Mouse (Mus musculus) stomach, embryonic 15.5 days (tissue): Measurements from ENCODE around the gene Zgrf1. TPM values are rescaled to one million over a fixed set of nuclear protein-coding genes. Genes with fewer than 3 reads are reported as not detected.

ENCODE experiments used
- ATAC-seq: fragments of 200-750 bp; cut with Nextera tagmentation; 2 replicates; pipeline ENCODE4 v1.8.0; 2017; ENCODE audit warnings: low read depth, moderate number of reproducible peaks, moderate TSS enrichment; ENCODE audit not compliant: insufficient read depth, low FRiP score
- H3K27ac ChIP-seq: fragments of 300-500 bp; sonication (generic); 2 replicates; pipeline ENCODE4 v1.5.1; 2015; ENCODE audit warnings: mild to moderate bottlenecking, inconsistent platforms
- H3K27me3 ChIP-seq: fragments of 300-500 bp; sonication (generic); replicated peaks from 2 replicates; pipeline ENCODE4 v1.6.1; 2015; ENCODE audit warnings: inconsistent platforms
- H3K36me3 ChIP-seq: fragments of 300-500 bp; sonication (generic); 2 replicates; pipeline ENCODE4 v1.6.1; 2015; ENCODE audit warnings: inconsistent platforms
- H3K4me1 ChIP-seq: fragments of 300-500 bp; sonication (generic); 2 replicates; pipeline ENCODE4 v1.6.1; 2015; ENCODE audit warnings: inconsistent platforms
- H3K4me2 ChIP-seq: fragments of 300-500 bp; sonication (generic); 2 replicates; pipeline ENCODE4 v1.6.1; 2015; ENCODE audit warnings: mild to moderate bottlenecking, inconsistent platforms
- H3K4me3 ChIP-seq: fragments of 300-500 bp; sonication (generic); replicated peaks from 2 replicates; pipeline ENCODE4 v1.5.1; 2015; ENCODE audit warnings: inconsistent platforms
- H3K9ac ChIP-seq: fragments of 300-500 bp; sonication (generic); 2 replicates; pipeline ENCODE4 v1.6.1; 2015; ENCODE audit warnings: inconsistent platforms
- H3K9me3 ChIP-seq: fragments of 300-500 bp; sonication (generic); 2 replicates; pipeline ENCODE4 v1.6.1; 2016; ENCODE audit warnings: inconsistent platforms
- WGBS: fragments of 180-500 bp; shearing (Covaris S2); methylation state at CpG from one replicate; pipeline ENCODE4 v1.1.7; 2015; 5-methylcytosine and 5-hydroxymethylcytosine counted together
- polyA plus RNA-seq: library from polyadenylated mRNA; unstranded; fragments of >200 nt; fragmentation: Nextera tagmentation; extraction: Ambion mirVana; gene quantifications from 2 replicates; pipeline ENCODE4 v1.2.1, GENCODE M21; 2015

Zgrf1 gene
- polyA plus RNA-seq = 7.2 and 8.1 TPM in 2 replicates

DNA sequence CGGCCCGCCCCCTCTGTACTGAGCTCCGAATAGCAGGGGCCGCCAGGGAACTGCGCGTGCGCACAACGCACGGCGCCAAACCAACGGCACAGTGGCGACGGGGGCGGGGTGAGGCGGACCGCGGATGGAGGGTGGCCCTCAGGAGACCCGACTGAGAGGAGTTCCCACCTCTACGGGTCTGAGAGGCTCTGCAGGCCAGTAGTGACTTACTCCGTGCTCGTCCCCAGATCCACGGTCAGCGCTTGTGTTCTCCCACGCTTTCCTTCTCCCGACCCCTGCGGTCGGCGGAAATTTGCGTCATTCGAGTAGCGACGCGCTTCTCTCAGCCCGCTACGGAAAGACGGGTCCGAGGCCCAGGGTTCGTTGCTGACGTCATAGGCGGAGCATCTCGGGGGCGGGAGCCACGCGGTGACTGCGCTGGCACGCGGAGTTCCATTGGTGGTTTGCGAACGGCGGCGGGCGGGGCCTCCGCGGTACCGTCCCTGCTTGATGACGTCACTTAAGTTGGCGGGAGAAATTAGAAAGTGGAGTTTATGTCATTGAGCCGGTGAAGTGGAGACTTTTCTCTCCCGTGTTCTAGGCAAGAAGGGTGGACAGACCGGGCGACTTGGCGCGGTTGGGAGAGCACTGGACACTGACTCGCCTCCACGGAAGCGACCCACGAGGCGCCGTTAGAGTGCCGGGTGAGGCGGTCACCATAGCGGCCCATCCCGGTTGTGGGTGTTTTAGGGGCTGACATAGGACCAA is at the start of gene Zgrf1, which contains the start of gene Larp7:
Gene Zgrf1, plus strand, starts transcription at position 517 of the 747 bp plus-strand sequence.
Gene Larp7, minus strand, starts transcription at position 377 of the 747 bp plus-strand sequence.
- Histone ChIP-seq H3K9me3 (no peaks in the 10 kb centered on the region), H3K4me2 (peak within 1 kb of the TSS; percentile 73), H3K9ac (peak within 1 kb of the TSS; percentile 61), H3K36me3 (peaks cover 5% of the 10 kb centered on the region; the same call in 1 of the 2 replicates), H3K27me3 (no peaks in the 10 kb centered on the region), H3K27ac (peak within 1 kb of the TSS; percentile 97), H3K4me3 (peak within 1 kb of the TSS; percentile 73), H3K4me1 (peaks cover 7% of the 10 kb centered on the region)
- under 1% methylated on average over 71 of the region's 73 CpGs for WGBS
- peak; percentile 99 for ATAC-seq

- Histone ChIP-seq H3K27ac (no peak overlapping the region), H3K4me1 (no peaks in the 10 kb centered on the region), H3K36me3 (no peaks in the 10 kb centered on the region), H3K4me3 (no peak overlapping the region), H3K4me2 (no peak overlapping the region), H3K27me3 (no peaks in the 10 kb centered on the region), H3K9ac (no peak overlapping the region), H3K9me3 (no peaks in the 10 kb centered on the region)
- ATAC-seq = no peak
- WGBS = 67% methylated on average over 15 of the region's 15 CpGs
Measured at GRCm38 (mm10) chr3:127507878-127508783, 45.2 kb upstream of the Zgrf1 start.

- no peaks in the 10 kb centered on the region for H3K9me3 ChIP-seq
- H3K36me3 ChIP-seq = no peaks in the 10 kb centered on the region
- H3K9ac ChIP-seq = no peak overlapping the region
- no peaks in the 10 kb centered on the region for H3K4me1 ChIP-seq
- H3K4me2 ChIP-seq = no peak overlapping the region
- H3K27ac ChIP-seq = no peak overlapping the region
- no peak overlapping the region for H3K4me3 ChIP-seq
- WGBS = 83% methylated on average over 12 of the region's 12 CpGs
- H3K27me3 ChIP-seq = no peaks in the 10 kb centered on the region
- no peak for ATAC-seq
Measured at GRCm38 (mm10) chr3:127511786-127512746, 41.2 kb upstream of the Zgrf1 start.

DNA sequence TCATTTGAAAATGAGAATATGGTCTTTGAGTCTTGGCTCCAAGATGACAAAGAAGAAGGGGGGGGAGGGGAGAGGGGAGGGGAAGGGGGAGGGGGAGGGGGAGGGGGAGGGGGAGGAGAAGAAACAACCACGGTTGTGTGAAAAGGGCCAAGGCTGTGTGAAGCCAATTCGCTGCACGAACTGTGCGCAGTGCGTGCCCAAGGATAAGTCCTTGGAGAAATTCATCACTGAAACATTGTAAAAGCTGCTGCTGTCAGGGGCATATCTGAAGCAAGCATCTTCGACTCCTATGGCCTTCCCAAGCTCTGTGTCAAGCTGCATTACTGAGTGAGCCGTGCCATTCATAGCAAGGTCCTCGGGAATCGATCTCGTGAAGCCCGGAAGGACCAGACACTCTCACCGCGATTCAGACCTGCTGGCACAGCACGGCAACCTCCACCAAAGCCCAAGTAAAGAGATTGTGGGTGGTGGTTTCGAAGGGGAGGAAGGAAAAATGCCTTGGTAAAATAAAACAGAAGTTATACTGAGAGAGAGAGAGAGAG is 40.4 kb upstream of the Zgrf1 start:
- Histone ChIP-seq H3K27me3 (no peaks in the 10 kb centered on the region), H3K27ac (no peak overlapping the region), H3K36me3 (no peaks in the 10 kb centered on the region), H3K4me3 (no peak overlapping the region), H3K9ac (no peak overlapping the region), H3K4me1 (no peaks in the 10 kb centered on the region), H3K9me3 (no peaks in the 10 kb centered on the region), H3K4me2 (no peak overlapping the region)
- no peak for ATAC-seq
- 76% methylated on average over 15 of the region's 15 CpGs for WGBS

GRCm38 (mm10) chr3:127513699-127514098 is 39.6 kb upstream of the Zgrf1 start:
- H3K27ac ChIP-seq = no peak overlapping the region
- no peaks in the 10 kb centered on the region for H3K36me3 ChIP-seq
- H3K9ac ChIP-seq = no peak overlapping the region
- no peak overlapping the region for H3K4me2 ChIP-seq
- H3K4me1 ChIP-seq = no peaks in the 10 kb centered on the region
- WGBS = 76% methylated on average over 2 of the region's 2 CpGs
- H3K9me3 ChIP-seq = no peaks in the 10 kb centered on the region
- H3K4me3 ChIP-seq = no peak overlapping the region
- ATAC-seq = no peak
- H3K27me3 ChIP-seq = no peaks in the 10 kb centered on the region

DNA sequence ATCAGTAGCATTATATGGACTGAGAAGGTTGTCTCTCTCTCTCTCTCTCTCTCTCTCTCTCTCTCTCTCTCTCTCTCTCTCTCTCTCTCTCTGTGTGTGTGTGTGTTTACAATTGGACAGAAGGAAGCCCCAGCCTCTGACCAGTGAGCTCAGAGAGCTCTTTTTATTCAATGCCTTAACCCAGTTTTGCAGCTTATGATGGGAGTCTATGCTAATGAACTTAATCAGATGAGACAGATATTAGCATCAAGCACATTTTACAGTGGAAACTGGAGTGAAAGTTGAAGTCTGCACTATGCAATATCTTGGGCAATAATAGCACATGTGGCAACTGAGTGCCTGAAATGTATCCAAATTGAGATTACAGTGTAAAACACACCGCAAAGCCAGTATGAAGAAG is 38.0 kb upstream of the Zgrf1 start:
- Histone ChIP-seq H3K36me3 (no peaks in the 10 kb centered on the region), H3K9ac (no peak overlapping the region), H3K4me2 (no peak overlapping the region), H3K9me3 (no peaks in the 10 kb centered on the region), H3K4me1 (no peaks in the 10 kb centered on the region), H3K27ac (no peak overlapping the region), H3K27me3 (no peaks in the 10 kb centered on the region), H3K4me3 (no peak overlapping the region)
- WGBS = 83% methylated on average over 1 of the region's 1 CpGs
- no peak for ATAC-seq

DNA sequence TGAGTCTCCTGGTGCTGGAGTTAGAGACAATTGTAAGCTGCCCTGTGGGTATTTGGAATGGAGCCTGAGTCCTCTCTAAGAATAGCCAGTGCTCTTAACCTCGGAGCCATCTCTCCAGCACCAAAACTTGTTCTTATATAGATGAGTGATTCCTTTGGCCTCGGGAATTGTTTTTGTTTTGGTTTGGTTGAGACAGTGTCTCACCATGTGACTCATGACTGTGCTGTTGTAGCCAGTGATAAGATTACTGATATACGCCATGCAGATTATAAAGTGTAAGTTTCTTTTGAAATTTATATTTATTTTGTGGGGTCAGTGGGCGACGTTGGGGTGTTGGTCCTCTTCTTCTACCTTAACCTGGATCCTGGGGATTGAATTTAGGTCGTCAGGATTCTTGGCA is 33.0 kb upstream of the Zgrf1 start:
- no peak overlapping the region for H3K4me3 ChIP-seq
- H3K27ac ChIP-seq = no peak overlapping the region
- ATAC-seq = no peak
- H3K9ac ChIP-seq = no peak overlapping the region
- no peaks in the 10 kb centered on the region for H3K4me1 ChIP-seq
- H3K36me3 ChIP-seq = no peaks in the 10 kb centered on the region
- 83% methylated on average over 6 of the region's 6 CpGs for WGBS
- no peaks in the 10 kb centered on the region for H3K27me3 ChIP-seq
- H3K9me3 ChIP-seq = no peaks in the 10 kb centered on the region
- H3K4me2 ChIP-seq = no peak overlapping the region

- ATAC-seq = no peak
- WGBS = 41% methylated on average over 10 of the region's 10 CpGs
- Histone ChIP-seq H3K4me1 (no peaks in the 10 kb centered on the region), H3K9me3 (no peaks in the 10 kb centered on the region), H3K36me3 (no peaks in the 10 kb centered on the region), H3K9ac (no peak overlapping the region), H3K27me3 (no peaks in the 10 kb centered on the region), H3K27ac (no peak overlapping the region), H3K4me3 (no peak overlapping the region), H3K4me2 (no peak overlapping the region)
Measured at GRCm38 (mm10) chr3:127521156-127521555, 32.1 kb upstream of the Zgrf1 start.

- no peaks in the 10 kb centered on the region for H3K4me1 ChIP-seq
- no peak for ATAC-seq
- H3K9me3 ChIP-seq = no peaks in the 10 kb centered on the region
- H3K4me3 ChIP-seq = no peak overlapping the region
- no peak overlapping the region for H3K9ac ChIP-seq
- WGBS = 67% methylated on average over 8 of the region's 8 CpGs
- H3K36me3 ChIP-seq = no peaks in the 10 kb centered on the region
- no peak overlapping the region for H3K4me2 ChIP-seq
- no peaks in the 10 kb centered on the region for H3K27me3 ChIP-seq
- no peak overlapping the region for H3K27ac ChIP-seq
Measured at GRCm38 (mm10) chr3:127525188-127525819, 28.0 kb upstream of the Zgrf1 start.

GRCm38 (mm10) chr3:127527465-127528034 is 25.7 kb upstream of the Zgrf1 start:
- H3K4me1 ChIP-seq = no peaks in the 10 kb centered on the region
- H3K36me3 ChIP-seq = no peaks in the 10 kb centered on the region
- H3K27ac ChIP-seq = no peak overlapping the region
- no peak overlapping the region for H3K4me3 ChIP-seq
- WGBS = 69% methylated on average over 5 of the region's 5 CpGs
- no peaks in the 10 kb centered on the region for H3K9me3 ChIP-seq
- H3K4me2 ChIP-seq = no peak overlapping the region
- no peak overlapping the region for H3K9ac ChIP-seq
- ATAC-seq = no peak
- no peaks in the 10 kb centered on the region for H3K27me3 ChIP-seq
